Mouse (Mus musculus): ENCODE measurements at regions not wholly inside any gene's neighbourhood (a gene's known extent, or its start where the extent isn't known, plus 50 kb on each side); places are given as distances from the start of the nearest gene placed in this dataset.
A peak's percentile ranks its signal among the peaks of the same experiment; 100 is the strongest.

DNA sequence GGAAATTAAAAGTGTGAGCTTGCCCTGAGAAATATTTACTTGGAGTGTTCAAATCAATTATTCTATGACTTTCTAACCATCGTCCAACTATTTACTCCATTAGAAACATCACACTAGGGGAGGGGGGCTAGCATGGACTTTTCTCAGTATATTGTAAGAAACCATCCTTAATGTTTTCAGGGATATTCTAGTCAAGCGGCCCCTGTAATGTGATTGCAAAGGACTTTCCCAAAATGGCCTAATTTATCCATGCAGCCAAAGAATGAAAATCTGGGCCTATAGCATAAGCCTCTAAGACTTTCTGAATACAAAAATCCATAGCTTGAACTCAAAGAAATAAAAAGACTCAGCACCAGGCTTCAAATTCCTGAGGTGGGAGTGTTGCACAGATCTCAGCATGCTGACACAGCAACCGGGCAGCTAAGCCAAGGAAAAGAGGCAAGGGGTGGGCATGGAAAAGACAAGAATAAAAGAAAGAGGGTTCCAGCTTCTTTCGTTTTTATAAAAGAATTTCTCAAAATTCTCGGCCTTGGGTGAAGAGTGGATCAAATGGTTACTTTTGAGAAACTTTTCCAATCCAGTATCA, 163.6 kb upstream of the Cited2 start:
- Histone ChIP-seq H3K9ac (replicated peaks) (no peak overlapping the region), H3K4me3 (ENCODE audit: insufficient read depth in 1 of 2, low read depth in 2 of 2, low read length in 2 of 2) (no peak overlapping the region), H3K27ac (no peak overlapping the region), H3K9me3 (ENCODE audit: control insufficient read depth, low read length) (no peaks in the 10 kb centered on the region), H3K4me2 (ENCODE audit: low read depth) (no peak overlapping the region), H3K36me3 (replicated peaks; ENCODE audit: control insufficient read depth, insufficient read depth, low read depth) (no peaks in the 10 kb centered on the region), H3K4me1 (replicated peaks; ENCODE audit: control insufficient read depth in 2 of 2, insufficient read depth in 2 of 2, low read length in 1 of 2) (peaks cover 21 to 35% of the 10 kb centered on the region in 2 experiments), H3K27me3 (ENCODE audit: control insufficient read depth, insufficient read depth, low read length) (no peaks in the 10 kb centered on the region; the same call in 1 of the 2 replicates)
- ATAC-seq (ENCODE audit: insufficient read depth) (no peak), DNase-seq (ENCODE audit: low read depth in 3 of 3, low spot score in 3 of 3) (no peak)
- TF ChIP-seq CTCF (IDR thresholded peaks at IDR 0.05; ENCODE audit: low read depth) (no peak), EP300 (IDR thresholded peaks at IDR 0.05; ENCODE audit: low read depth) (no peak)
- 68% methylated on average over 5 of the region's 5 CpGs for WGBS (ENCODE audit: insufficient replicate concordance)

DNA sequence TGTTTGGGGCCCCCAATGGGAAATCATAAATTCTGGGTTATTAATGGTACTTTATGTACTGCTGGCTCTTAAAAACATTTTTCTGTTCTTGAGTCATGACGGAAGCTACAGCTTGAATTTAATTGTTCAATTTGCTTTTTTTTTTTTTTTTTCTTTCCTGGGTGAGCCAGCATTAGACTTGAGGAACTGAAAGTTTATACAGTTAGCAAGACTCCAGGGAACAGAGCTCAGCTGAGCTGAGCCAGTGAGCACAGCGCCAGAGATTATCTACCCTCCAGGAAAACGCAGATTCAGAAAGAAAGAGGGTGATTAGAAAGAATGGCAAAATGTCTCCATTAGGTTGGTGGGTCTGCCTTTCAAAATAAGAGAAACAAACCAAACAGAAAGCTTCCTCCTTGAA, 163.0 kb upstream of the Cited2 start:
- H3K4me2 ChIP-seq (ENCODE audit: low read depth), result no peak overlapping the region
- H3K4me1 ChIP-seq (replicated peaks; ENCODE audit: control insufficient read depth in 2 of 2, insufficient read depth in 2 of 2, low read length in 1 of 2), result peaks cover 21 to 35% of the 10 kb centered on the region in 2 experiments
- H3K4me3 ChIP-seq (ENCODE audit: insufficient read depth in 1 of 2, low read depth in 2 of 2, low read length in 2 of 2), result no peak overlapping the region
- H3K9me3 ChIP-seq (ENCODE audit: control insufficient read depth, low read length), result no peaks in the 10 kb centered on the region
- no peaks in the 10 kb centered on the region for H3K36me3 ChIP-seq (replicated peaks; ENCODE audit: control insufficient read depth, insufficient read depth, low read depth)
- H3K27ac ChIP-seq, result no peak overlapping the region
- no peak for TF ChIP-seq EP300 (IDR thresholded peaks at IDR 0.05; ENCODE audit: low read depth)
- TF ChIP-seq CTCF (IDR thresholded peaks at IDR 0.05; ENCODE audit: low read depth), result no peak
- DNase-seq (ENCODE audit: low read depth in 3 of 3, low spot score in 3 of 3), result no peak
- 42% methylated on average over 3 of the region's 3 CpGs for WGBS (ENCODE audit: insufficient replicate concordance)
- no peak for ATAC-seq (ENCODE audit: insufficient read depth)
- no peak overlapping the region for H3K9ac ChIP-seq (replicated peaks)
- no peaks in the 10 kb centered on the region for H3K27me3 ChIP-seq (ENCODE audit: control insufficient read depth, insufficient read depth, low read length)

DNA sequence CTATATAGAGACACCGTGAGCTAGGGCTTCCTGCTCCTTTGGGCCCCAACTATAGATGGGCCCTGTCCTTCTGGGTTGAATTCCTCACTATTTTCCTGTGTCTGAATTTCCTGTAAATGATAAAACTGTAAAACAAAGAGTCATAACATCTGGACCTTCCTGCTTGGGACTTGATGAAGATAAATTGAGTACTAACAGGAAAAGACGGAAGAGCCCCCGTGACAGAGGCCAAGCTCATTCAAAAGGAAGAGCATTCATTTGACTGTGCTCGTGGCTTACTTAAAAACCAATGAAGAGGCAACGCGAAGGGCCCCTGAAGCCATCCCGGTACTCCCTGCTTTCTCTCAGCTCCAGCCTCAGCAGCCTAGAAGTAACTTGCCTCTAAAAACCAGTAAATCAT, 161.6 kb upstream of the Cited2 start:
- DNase-seq (ENCODE audit: low read depth in 3 of 3, low spot score in 3 of 3) (no peak), ATAC-seq (ENCODE audit: insufficient read depth) (no peak)
- no peaks in the 10 kb centered on the region for H3K36me3 ChIP-seq (replicated peaks; ENCODE audit: control insufficient read depth, insufficient read depth, low read depth)
- H3K9ac ChIP-seq (replicated peaks), result no peak overlapping the region
- no peak overlapping the region for H3K4me2 ChIP-seq (ENCODE audit: low read depth)
- no peak for TF ChIP-seq CTCF (IDR thresholded peaks at IDR 0.05; ENCODE audit: low read depth)
- no peak for TF ChIP-seq EP300 (IDR thresholded peaks at IDR 0.05; ENCODE audit: low read depth)
- no peaks in the 10 kb centered on the region for H3K9me3 ChIP-seq (ENCODE audit: control insufficient read depth, low read length)
- no peaks in the 10 kb centered on the region for H3K27me3 ChIP-seq (ENCODE audit: control insufficient read depth, insufficient read depth, low read length)
- 52% methylated on average over 7 of the region's 7 CpGs for WGBS (ENCODE audit: insufficient replicate concordance)
- no peak overlapping the region for H3K27ac ChIP-seq
- no peak overlapping the region for H3K4me3 ChIP-seq (ENCODE audit: insufficient read depth in 1 of 2, low read depth in 2 of 2, low read length in 2 of 2)
- peaks cover 21 to 38% of the 10 kb centered on the region in 2 experiments for H3K4me1 ChIP-seq (replicated peaks; ENCODE audit: control insufficient read depth in 2 of 2, insufficient read depth in 2 of 2, low read length in 1 of 2)

DNA sequence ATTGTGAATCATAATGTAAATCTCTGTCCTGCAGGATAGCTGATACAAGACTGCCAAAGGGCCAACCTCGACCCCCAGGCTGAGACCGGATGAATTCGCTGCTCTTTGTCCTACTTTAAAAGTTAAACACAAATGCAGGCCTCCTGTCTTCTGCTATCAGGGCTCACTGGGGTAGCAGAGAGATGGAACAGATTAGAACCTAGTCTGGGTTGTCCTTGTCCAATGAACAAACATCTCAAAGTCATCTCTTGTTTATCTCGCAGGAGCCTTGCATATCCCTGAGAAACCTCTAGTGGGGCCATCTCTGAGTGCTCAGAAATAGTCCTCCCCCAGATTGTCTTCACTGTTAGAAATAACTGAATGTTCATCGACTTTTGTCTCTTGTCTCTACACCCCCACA, 161.0 kb upstream of the Cited2 start:
- H3K27me3 ChIP-seq (ENCODE audit: control insufficient read depth, insufficient read depth, low read length), result no peaks in the 10 kb centered on the region
- ATAC-seq (ENCODE audit: insufficient read depth), result peak; percentile 59
- 27% methylated on average over 5 of the region's 5 CpGs for WGBS (ENCODE audit: insufficient replicate concordance)
- no peak for DNase-seq (ENCODE audit: low read depth in 3 of 3, low spot score in 3 of 3)
- no peak overlapping the region for H3K9ac ChIP-seq (replicated peaks)
- H3K9me3 ChIP-seq (ENCODE audit: control insufficient read depth, low read length), result no peaks in the 10 kb centered on the region
- H3K4me1 ChIP-seq (replicated peaks; ENCODE audit: control insufficient read depth in 2 of 2, insufficient read depth in 2 of 2, low read length in 1 of 2), result peaks cover 21 to 38% of the 10 kb centered on the region in 2 experiments
- no peak overlapping the region; the same call in 1 of the 2 replicates for H3K27ac ChIP-seq
- no peak overlapping the region for H3K4me3 ChIP-seq (ENCODE audit: insufficient read depth in 1 of 2, low read depth in 2 of 2, low read length in 2 of 2)
- TF ChIP-seq EP300 (IDR thresholded peaks at IDR 0.05; ENCODE audit: low read depth) (no peak), CTCF (IDR thresholded peaks at IDR 0.05; ENCODE audit: low read depth) (no peak)
- H3K4me2 ChIP-seq (ENCODE audit: low read depth), result peak overlapping the region; percentile 35
- no peaks in the 10 kb centered on the region for H3K36me3 ChIP-seq (replicated peaks; ENCODE audit: control insufficient read depth, insufficient read depth, low read depth)

DNA sequence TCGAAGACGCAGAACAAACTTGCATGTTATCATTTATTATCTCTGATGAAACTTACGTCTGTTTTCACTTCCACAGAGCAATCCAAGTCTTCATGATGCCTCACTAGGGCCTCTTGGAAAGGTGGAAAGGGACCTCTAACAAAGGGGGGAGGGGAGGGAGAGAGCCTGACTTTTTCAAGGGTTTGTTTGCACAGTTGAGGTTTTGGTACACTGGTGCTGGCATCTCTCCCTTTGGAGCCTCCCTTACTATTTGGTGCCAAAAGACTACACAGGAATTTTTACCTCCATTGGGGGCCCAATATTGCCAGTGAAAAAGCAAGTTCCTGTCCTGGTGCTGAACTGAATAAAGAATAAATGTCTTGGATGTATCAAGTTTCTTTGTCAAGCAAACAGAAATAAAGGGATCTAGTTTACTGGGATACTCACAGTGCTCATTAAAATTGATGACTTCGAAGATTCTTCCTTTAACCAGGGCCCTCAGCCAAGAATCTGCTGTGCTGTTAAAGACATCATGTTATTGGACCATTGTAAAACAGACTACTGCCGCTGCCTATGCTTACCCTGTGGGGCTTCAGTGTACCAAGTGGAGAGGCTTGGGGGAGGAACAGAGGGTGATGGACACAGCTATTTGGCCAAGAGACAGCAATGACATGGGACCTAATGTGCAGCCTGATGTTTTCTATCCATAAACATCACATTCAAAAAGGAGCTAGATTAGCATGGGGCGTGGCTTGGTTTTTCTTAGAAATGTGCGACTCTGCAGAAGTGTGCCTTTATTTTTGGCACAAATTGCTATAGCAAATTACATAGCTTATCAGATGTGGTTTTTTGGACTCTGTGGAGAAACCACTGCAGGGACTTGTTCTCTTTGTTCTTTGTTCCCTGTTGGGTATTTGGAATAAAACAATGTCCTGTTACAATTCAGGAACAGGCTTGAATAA, 160.3 kb upstream of the Cited2 start:
- H3K4me3 ChIP-seq (ENCODE audit: insufficient read depth in 1 of 2, low read depth in 2 of 2, low read length in 2 of 2), result no peak overlapping the region
- peak; percentile 50 to 67 (median 51) for DNase-seq (ENCODE audit: low read depth in 3 of 3, low spot score in 3 of 3)
- H3K9me3 ChIP-seq (ENCODE audit: control insufficient read depth, low read length), result no peaks in the 10 kb centered on the region
- 23% methylated on average over 7 of the region's 7 CpGs for WGBS (ENCODE audit: insufficient replicate concordance)
- H3K4me2 ChIP-seq (ENCODE audit: low read depth), result peak overlapping the region; percentile 35
- H3K27ac ChIP-seq, result peak overlapping the region; percentile 4
- H3K36me3 ChIP-seq (replicated peaks; ENCODE audit: control insufficient read depth, insufficient read depth, low read depth), result no peaks in the 10 kb centered on the region
- peaks cover 21 to 38% of the 10 kb centered on the region in 2 experiments for H3K4me1 ChIP-seq (replicated peaks; ENCODE audit: control insufficient read depth in 2 of 2, insufficient read depth in 2 of 2, low read length in 1 of 2)
- peak overlapping the region; percentile 5 for H3K9ac ChIP-seq (replicated peaks)
- TF ChIP-seq EP300 (IDR thresholded peaks at IDR 0.05; ENCODE audit: low read depth), result no peak; the same call in 1 of the 2 replicates
- TF ChIP-seq CTCF (IDR thresholded peaks at IDR 0.05; ENCODE audit: low read depth), result no peak
- ATAC-seq (ENCODE audit: insufficient read depth), result peak; percentile 68
- no peaks in the 10 kb centered on the region for H3K27me3 ChIP-seq (ENCODE audit: control insufficient read depth, insufficient read depth, low read length)

Data from liver, embryonic 14.5 days (tissue).